Mouse (Mus musculus): ENCODE data around the gene Sbf2. TPM values are rescaled to one million over a fixed set of nuclear protein-coding genes. Genes with fewer than 3 reads are reported as not detected.

Gene Sbf2
- polyA plus RNA-seq, 1 experiment from 2014 or later = 66.7 TPM

GRCm38 (mm10) chr7:110491038-110491437, 123.7 kb downstream of the Sbf2 start:
- Histone ChIP-seq H3K4me3 (replicated peaks; ENCODE audit: low read length) (no peak overlapping the region), H3K27me3 (ENCODE audit: control insufficient read depth, insufficient read depth, low read length) (no peaks in the 10 kb centered on the region), H3K4me1 (replicated peaks; ENCODE audit: control insufficient read depth, insufficient read depth, low read length) (no peaks in the 10 kb centered on the region), H3K36me3 (replicated peaks; ENCODE audit: control insufficient read depth, insufficient read depth) (no peaks in the 10 kb centered on the region), H3K4me2 (replicated peaks) (no peak overlapping the region), H3K27ac (no peak overlapping the region), H3K9me3 (ENCODE audit: control insufficient read depth, low read length) (no peaks in the 10 kb centered on the region), H3K9ac (no peak overlapping the region)
- no peak for ATAC-seq (ENCODE audit: low FRiP score)
- DNase-seq (ENCODE audit: low spot score) = no peak
- WGBS = 97% methylated on average over 5 of the region's 5 CpGs

- Histone ChIP-seq H3K36me3 (replicated peaks; ENCODE audit: control insufficient read depth, insufficient read depth) (peaks cover 5% of the 10 kb centered on the region), H3K9ac (no peak overlapping the region), H3K4me2 (replicated peaks) (no peak overlapping the region), H3K4me1 (replicated peaks; ENCODE audit: control insufficient read depth, insufficient read depth, low read length) (no peaks in the 10 kb centered on the region), H3K27me3 (ENCODE audit: control insufficient read depth, insufficient read depth, low read length) (no peaks in the 10 kb centered on the region), H3K4me3 (replicated peaks; ENCODE audit: low read length) (no peak overlapping the region), H3K27ac (no peak overlapping the region), H3K9me3 (ENCODE audit: control insufficient read depth, low read length) (no peaks in the 10 kb centered on the region)
- DNase-seq (ENCODE audit: low spot score) (no peak), ATAC-seq (ENCODE audit: low FRiP score) (no peak)
- 94% methylated on average over 5 of the region's 5 CpGs for WGBS
Measured at GRCm38 (mm10) chr7:110485051-110485450, 129.7 kb downstream of the Sbf2 start.

- WGBS = 85% methylated on average over 6 of the region's 6 CpGs
- H3K9ac ChIP-seq = no peak overlapping the region
- DNase-seq (ENCODE audit: low spot score) (no peak), ATAC-seq (ENCODE audit: low FRiP score) (no peak)
- no peak overlapping the region for H3K4me2 ChIP-seq (replicated peaks)
- H3K27ac ChIP-seq = no peak overlapping the region
- H3K27me3 ChIP-seq (ENCODE audit: control insufficient read depth, insufficient read depth, low read length) = no peaks in the 10 kb centered on the region
- no peaks in the 10 kb centered on the region for H3K9me3 ChIP-seq (ENCODE audit: control insufficient read depth, low read length)
- H3K4me1 ChIP-seq (replicated peaks; ENCODE audit: control insufficient read depth, insufficient read depth, low read length) = no peaks in the 10 kb centered on the region
- H3K4me3 ChIP-seq (replicated peaks; ENCODE audit: low read length) = no peak overlapping the region
- no peaks in the 10 kb centered on the region for H3K36me3 ChIP-seq (replicated peaks; ENCODE audit: control insufficient read depth, insufficient read depth)
Measured at GRCm38 (mm10) chr7:110470987-110471386, 143.7 kb downstream of the Sbf2 start.

GRCm38 (mm10) chr7:110463471-110463870, 151.3 kb downstream of the Sbf2 start:
- H3K4me3 ChIP-seq (replicated peaks; ENCODE audit: low read length) = no peak overlapping the region
- H3K9ac ChIP-seq = no peak overlapping the region
- H3K27me3 ChIP-seq (ENCODE audit: control insufficient read depth, insufficient read depth, low read length) = no peaks in the 10 kb centered on the region
- DNase-seq (ENCODE audit: low spot score) (no peak), ATAC-seq (ENCODE audit: low FRiP score) (no peak)
- no peaks in the 10 kb centered on the region for H3K4me1 ChIP-seq (replicated peaks; ENCODE audit: control insufficient read depth, insufficient read depth, low read length)
- H3K27ac ChIP-seq = no peak overlapping the region
- H3K4me2 ChIP-seq (replicated peaks) = no peak overlapping the region
- H3K36me3 ChIP-seq (replicated peaks; ENCODE audit: control insufficient read depth, insufficient read depth) = peaks cover 6% of the 10 kb centered on the region; the same call in 1 of the 2 replicates
- no peaks in the 10 kb centered on the region for H3K9me3 ChIP-seq (ENCODE audit: control insufficient read depth, low read length)
- 90% methylated on average over 5 of the region's 5 CpGs for WGBS

GRCm38 (mm10) chr7:110432301-110432700, 182.4 kb downstream of the Sbf2 start:
- 24% methylated on average over 4 of the region's 4 CpGs for WGBS
- Histone ChIP-seq H3K4me2 (replicated peaks) (no peak overlapping the region), H3K27ac (no peak overlapping the region), H3K9ac (no peak overlapping the region), H3K4me1 (replicated peaks; ENCODE audit: control insufficient read depth, insufficient read depth, low read length) (no peaks in the 10 kb centered on the region), H3K9me3 (ENCODE audit: control insufficient read depth, low read length) (no peaks in the 10 kb centered on the region), H3K4me3 (replicated peaks; ENCODE audit: low read length) (no peak overlapping the region), H3K27me3 (ENCODE audit: control insufficient read depth, insufficient read depth, low read length) (no peaks in the 10 kb centered on the region), H3K36me3 (replicated peaks; ENCODE audit: control insufficient read depth, insufficient read depth) (peaks cover 15% of the 10 kb centered on the region)
- DNase-seq (ENCODE audit: low spot score) = peak; percentile 76
- no peak for ATAC-seq (ENCODE audit: low FRiP score)

- Histone ChIP-seq H3K27me3 (ENCODE audit: control insufficient read depth, insufficient read depth, low read length) (no peaks in the 10 kb centered on the region), H3K9me3 (ENCODE audit: control insufficient read depth, low read length) (no peaks in the 10 kb centered on the region), H3K36me3 (replicated peaks; ENCODE audit: control insufficient read depth, insufficient read depth) (peaks cover 34% of the 10 kb centered on the region), H3K4me3 (replicated peaks; ENCODE audit: low read length) (no peak overlapping the region), H3K4me1 (replicated peaks; ENCODE audit: control insufficient read depth, insufficient read depth, low read length) (no peaks in the 10 kb centered on the region), H3K9ac (no peak overlapping the region), H3K27ac (no peak overlapping the region), H3K4me2 (replicated peaks) (no peak overlapping the region)
- DNase-seq (ENCODE audit: low spot score) (no peak), ATAC-seq (ENCODE audit: low FRiP score) (no peak)
- WGBS = 95% methylated on average over 1 of the region's 1 CpGs
Measured at GRCm38 (mm10) chr7:110416318-110416717, 198.4 kb downstream of the Sbf2 start.

- Histone ChIP-seq H3K9me3 (ENCODE audit: control insufficient read depth, low read length) (no peaks in the 10 kb centered on the region), H3K36me3 (replicated peaks; ENCODE audit: control insufficient read depth, insufficient read depth) (peaks cover 32% of the 10 kb centered on the region), H3K27ac (no peak overlapping the region), H3K4me3 (replicated peaks; ENCODE audit: low read length) (no peak overlapping the region), H3K9ac (no peak overlapping the region), H3K4me2 (replicated peaks) (no peak overlapping the region), H3K4me1 (replicated peaks; ENCODE audit: control insufficient read depth, insufficient read depth, low read length) (no peaks in the 10 kb centered on the region), H3K27me3 (ENCODE audit: control insufficient read depth, insufficient read depth, low read length) (no peaks in the 10 kb centered on the region)
- ATAC-seq (ENCODE audit: low FRiP score) = no peak
- WGBS = 87% methylated on average over 5 of the region's 5 CpGs
- DNase-seq (ENCODE audit: low spot score) = no peak
Measured at GRCm38 (mm10) chr7:110414276-110414675, 200.4 kb downstream of the Sbf2 start.

GRCm38 (mm10) chr7:110402092-110402491, 212.6 kb downstream of the Sbf2 start:
- Histone ChIP-seq H3K9ac (no peak overlapping the region), H3K4me1 (replicated peaks; ENCODE audit: control insufficient read depth, insufficient read depth, low read length) (no peaks in the 10 kb centered on the region), H3K9me3 (ENCODE audit: control insufficient read depth, low read length) (no peaks in the 10 kb centered on the region), H3K4me3 (replicated peaks; ENCODE audit: low read length) (no peak overlapping the region), H3K27ac (no peak overlapping the region), H3K27me3 (ENCODE audit: control insufficient read depth, insufficient read depth, low read length) (no peaks in the 10 kb centered on the region), H3K4me2 (replicated peaks) (no peak overlapping the region), H3K36me3 (replicated peaks; ENCODE audit: control insufficient read depth, insufficient read depth) (peaks cover 22% of the 10 kb centered on the region)
- DNase-seq (ENCODE audit: low spot score) (no peak), ATAC-seq (ENCODE audit: low FRiP score) (no peak)
- WGBS = 84% methylated on average over 1 of the region's 1 CpGs

GRCm38 (mm10) chr7:110392576-110392975, 222.1 kb downstream of the Sbf2 start:
- ATAC-seq (ENCODE audit: low FRiP score) = no peak
- no peak overlapping the region for H3K4me3 ChIP-seq (replicated peaks; ENCODE audit: low read length)

GRCm38 (mm10) chr7:110391632-110392031, 223.1 kb downstream of the Sbf2 start:
- no peak overlapping the region for H3K4me3 ChIP-seq (replicated peaks; ENCODE audit: low read length)
- 89% methylated on average over 2 of the region's 2 CpGs for WGBS
- H3K27ac ChIP-seq = no peak overlapping the region
- no peak overlapping the region for H3K4me2 ChIP-seq (replicated peaks)
- H3K4me1 ChIP-seq (replicated peaks; ENCODE audit: control insufficient read depth, insufficient read depth, low read length) = no peaks in the 10 kb centered on the region
- DNase-seq (ENCODE audit: low spot score) (no peak), ATAC-seq (ENCODE audit: low FRiP score) (no peak)
- peaks cover 6% of the 10 kb centered on the region for H3K36me3 ChIP-seq (replicated peaks; ENCODE audit: control insufficient read depth, insufficient read depth)
- H3K27me3 ChIP-seq (ENCODE audit: control insufficient read depth, insufficient read depth, low read length) = no peaks in the 10 kb centered on the region
- H3K9me3 ChIP-seq (ENCODE audit: control insufficient read depth, low read length) = no peaks in the 10 kb centered on the region
- H3K9ac ChIP-seq = no peak overlapping the region

More at GRCm38 (mm10) chr7:110392576-110392975, 222.1 kb downstream of the Sbf2 start:
- Histone ChIP-seq H3K36me3 (replicated peaks; ENCODE audit: control insufficient read depth, insufficient read depth) (peaks cover 6% of the 10 kb centered on the region), H3K9me3 (ENCODE audit: control insufficient read depth, low read length) (no peaks in the 10 kb centered on the region), H3K9ac (no peak overlapping the region), H3K4me2 (replicated peaks) (no peak overlapping the region), H3K27me3 (ENCODE audit: control insufficient read depth, insufficient read depth, low read length) (no peaks in the 10 kb centered on the region), H3K4me1 (replicated peaks; ENCODE audit: control insufficient read depth, insufficient read depth, low read length) (no peaks in the 10 kb centered on the region), H3K27ac (no peak overlapping the region)
- WGBS = 93% methylated on average over 6 of the region's 6 CpGs
- DNase-seq (ENCODE audit: low spot score) = no peak
